In the genomic region with DNA sequence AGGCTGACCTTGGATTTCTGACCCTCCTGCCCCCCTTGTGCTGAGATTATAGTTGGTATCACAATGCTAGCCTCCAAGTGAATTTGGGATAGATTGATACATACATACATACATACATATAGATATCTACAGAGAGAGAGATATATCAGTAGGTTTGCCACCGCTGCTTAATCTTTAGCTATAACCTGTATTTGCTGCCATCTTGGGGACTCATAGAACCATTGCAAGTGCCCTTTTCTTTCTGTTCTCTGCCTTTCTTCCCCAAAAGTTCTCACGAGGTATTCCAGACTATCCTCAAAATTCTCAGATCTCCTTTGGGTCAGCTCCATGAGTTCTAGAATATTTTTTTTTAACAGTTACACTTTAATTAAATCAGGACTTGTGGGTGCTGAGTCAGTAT, we compare ENCODE assay signal across 16 mouse cellular contexts. TPM values are rescaled to one million over a fixed set of nuclear protein-coding genes. Genes with fewer than 3 reads are reported as not detected.
DNase-seq lines count a peak whose midpoint lies in the region; ATAC-seq and TF ChIP-seq lines count a peak whose summit lies in the region.
"Had no signal": no experiment of that assay in that cellular context is flagged by ENCODE, and none has a peak within 500 bp of the region (broad histone marks: within the 10 kb centered on the region; RNA-seq: fewer than 3 reads in every experiment).

No protein-coding gene starts in this region.

- H3K9ac ChIP-seq in hindbrain, postnatal 0 days (replicated peaks; ENCODE audit: low read length) = no peak overlapping the region
- no peak overlapping the region for H3K9ac ChIP-seq in hindbrain, embryonic 11.5 days (ENCODE audit: low read depth, low read length)
- H3K9ac ChIP-seq in midbrain, embryonic 14.5 days (replicated peaks; ENCODE audit: low read length) = no peak overlapping the region
- H3K9ac ChIP-seq in midbrain, embryonic 16.5 days (ENCODE audit: low read depth, low read length) = no peak overlapping the region
- H3K9ac ChIP-seq: kidney, embryonic 15.5 days; lung, embryonic 15.5 days; stomach, embryonic 15.5 days had no signal

- peak; percentile 65 for TF ChIP-seq CTCF in hindbrain, postnatal 0 days (IDR thresholded peaks at IDR 0.05; ENCODE audit: low read depth)
- no peak for TF ChIP-seq CTCF in thymus, adult 2 months (IDR thresholded peaks at IDR 0.05; ENCODE audit: borderline replicate concordance, control insufficient read depth, extremely low read depth, insufficient read depth, low read length, poor library complexity)

- H3K36me3 ChIP-seq in hindbrain, postnatal 0 days (ENCODE audit: insufficient read depth, low read length) = no peaks in the 10 kb centered on the region
- no peaks in the 10 kb centered on the region for H3K36me3 ChIP-seq in hindbrain, embryonic 11.5 days (ENCODE audit: control insufficient read depth, insufficient read depth, low read length)
- no peaks in the 10 kb centered on the region for H3K36me3 ChIP-seq in midbrain, embryonic 14.5 days (ENCODE audit: control insufficient read depth, insufficient read depth, low read length)
- no peaks in the 10 kb centered on the region for H3K36me3 ChIP-seq in midbrain, embryonic 16.5 days (ENCODE audit: control insufficient read depth, insufficient read depth, low read length)
- no peaks in the 10 kb centered on the region; the same call in 1 of the 2 replicates for H3K36me3 ChIP-seq in splenic B cell, adult 2 months (ENCODE audit: control insufficient read depth, insufficient read depth, low read length, poor library complexity, severe bottlenecking)
- no peaks in the 10 kb centered on the region for H3K36me3 ChIP-seq in thymus, adult 2 months (ENCODE audit: control insufficient read depth, insufficient read depth, low read length)
- H3K36me3 ChIP-seq: kidney, embryonic 15.5 days; lung, embryonic 15.5 days; stomach, embryonic 15.5 days had no signal

- no peaks in the 10 kb centered on the region for H3K27me3 ChIP-seq in hindbrain, postnatal 0 days (ENCODE audit: insufficient read depth, low read length)
- H3K27me3 ChIP-seq in hindbrain, embryonic 11.5 days (ENCODE audit: control insufficient read depth, insufficient read depth, low read length) = no peaks in the 10 kb centered on the region
- H3K27me3 ChIP-seq in midbrain, embryonic 14.5 days (ENCODE audit: control insufficient read depth, insufficient read depth, low read length) = no peaks in the 10 kb centered on the region
- H3K27me3 ChIP-seq in midbrain, embryonic 16.5 days (ENCODE audit: control insufficient read depth, insufficient read depth, low read depth, low read length) = no peaks in the 10 kb centered on the region
- no peaks in the 10 kb centered on the region for H3K27me3 ChIP-seq in splenic B cell, adult 2 months (ENCODE audit: control insufficient read depth, insufficient read depth, low read length, poor library complexity, severe bottlenecking)
- no peaks in the 10 kb centered on the region for H3K27me3 ChIP-seq in thymus, adult 2 months (ENCODE audit: control insufficient read depth, insufficient read depth, low read length)
- H3K27me3 ChIP-seq: kidney, embryonic 15.5 days; lung, embryonic 15.5 days; stomach, embryonic 15.5 days had no signal

- DNase-seq in hindbrain, postnatal 0 days (ENCODE audit: low spot score) = peak; percentile 72
- DNase-seq in hindbrain, embryonic 11.5 days (ENCODE audit: low spot score) = no peak
- peak; percentile 69 for DNase-seq in midbrain, embryonic 14.5 days
- DNase-seq in adipocyte (ENCODE audit: low spot score) = peak; percentile 60
- peak; percentile 26 for DNase-seq in splenic B cell, adult 2 months (ENCODE audit: low read depth, low spot score)
- no peak for DNase-seq in thymus, adult 2 months
- DNase-seq in thymus, postnatal 4 days = no peak
- DNase-seq: cerebellum, adult 11-12 months; heart, adult 18-20 months; layer of hippocampus, adult 9-11 months; left cerebral cortex, postnatal 4 days; thymus, postnatal 36 days had no signal

- 49% methylated on average over 2 of the region's 2 CpGs for WGBS in hindbrain, postnatal 0 days
- 58% methylated on average over 2 of the region's 2 CpGs for WGBS in hindbrain, embryonic 11.5 days
- WGBS in midbrain, embryonic 14.5 days = 55% methylated on average over 2 of the region's 2 CpGs
- 37% methylated on average over 2 of the region's 2 CpGs for WGBS in midbrain, embryonic 16.5 days
- WGBS in thymus, adult 2 months = 24% methylated on average over 2 of the region's 2 CpGs

- no peak for ATAC-seq in hindbrain, postnatal 0 days
- no peak for ATAC-seq in hindbrain, embryonic 11.5 days (ENCODE audit: low FRiP score)
- no peak for ATAC-seq in midbrain, embryonic 14.5 days (ENCODE audit: low FRiP score, low TSS enrichment)
- no peak for ATAC-seq in midbrain, embryonic 16.5 days

- 0 out of 2 replicates have a peak, but pooled peaks cover 2% of the 10 kb centered on the region for H3K4me1 ChIP-seq in hindbrain, postnatal 0 days (ENCODE audit: insufficient read depth, low read length)
- H3K4me1 ChIP-seq in hindbrain, embryonic 11.5 days (replicated peaks; ENCODE audit: control insufficient read depth, insufficient read depth, low read length) = no peaks in the 10 kb centered on the region
- no peaks in the 10 kb centered on the region for H3K4me1 ChIP-seq in midbrain, embryonic 14.5 days (ENCODE audit: control insufficient read depth, insufficient read depth, low read length)
- H3K4me1 ChIP-seq in midbrain, embryonic 16.5 days (ENCODE audit: control insufficient read depth, insufficient read depth, low read length) = peaks cover 6% of the 10 kb centered on the region
- peaks cover 4% of the 10 kb centered on the region for H3K4me1 ChIP-seq in thymus, adult 2 months (replicated peaks; ENCODE audit: control insufficient read depth, insufficient read depth, low read length)
- H3K4me1 ChIP-seq: stomach, embryonic 15.5 days had no signal

- no peak overlapping the region for H3K4me3 ChIP-seq in hindbrain, postnatal 0 days (ENCODE audit: low read length)
- H3K4me3 ChIP-seq in hindbrain, embryonic 11.5 days (ENCODE audit: low read depth, low read length) = no peak overlapping the region
- H3K4me3 ChIP-seq in midbrain, embryonic 14.5 days (replicated peaks; ENCODE audit: low read depth, low read length) = no peak overlapping the region
- no peak overlapping the region for H3K4me3 ChIP-seq in midbrain, embryonic 16.5 days (ENCODE audit: low read depth, low read length)
- no peak overlapping the region for H3K4me3 ChIP-seq in thymus, adult 2 months (ENCODE audit: control insufficient read depth, insufficient read depth, low read length)
- H3K4me3 ChIP-seq: kidney, embryonic 15.5 days; lung, embryonic 15.5 days; stomach, embryonic 15.5 days had no signal

- no peaks in the 10 kb centered on the region for H3K9me3 ChIP-seq in hindbrain, postnatal 0 days (ENCODE audit: low read length)
- H3K9me3 ChIP-seq in hindbrain, embryonic 11.5 days (ENCODE audit: control insufficient read depth, low read length) = no peaks in the 10 kb centered on the region
- H3K9me3 ChIP-seq in midbrain, embryonic 14.5 days (ENCODE audit: control insufficient read depth, low read length) = no peaks in the 10 kb centered on the region
- H3K9me3 ChIP-seq in midbrain, embryonic 16.5 days (replicated peaks; ENCODE audit: control insufficient read depth, low read length, poor library complexity, severe bottlenecking) = no peaks in the 10 kb centered on the region
- H3K9me3 ChIP-seq: kidney, embryonic 15.5 days; lung, embryonic 15.5 days; stomach, embryonic 15.5 days had no signal

- H3K4me2 ChIP-seq in hindbrain, postnatal 0 days (ENCODE audit: low read depth, low read length) = no peak overlapping the region
- no peak overlapping the region for H3K4me2 ChIP-seq in hindbrain, embryonic 11.5 days (replicated peaks; ENCODE audit: low read depth, low read length)
- no peak overlapping the region for H3K4me2 ChIP-seq in midbrain, embryonic 14.5 days (ENCODE audit: low read length)
- H3K4me2 ChIP-seq in midbrain, embryonic 16.5 days (ENCODE audit: low read length) = no peak overlapping the region
- H3K4me2 ChIP-seq: kidney, embryonic 15.5 days; lung, embryonic 15.5 days; stomach, embryonic 15.5 days had no signal

- H3K27ac ChIP-seq in hindbrain, postnatal 0 days = no peak overlapping the region
- H3K27ac ChIP-seq in hindbrain, embryonic 11.5 days (ENCODE audit: low read depth, low read length) = no peak overlapping the region
- H3K27ac ChIP-seq in midbrain, embryonic 14.5 days (replicated peaks; ENCODE audit: low read depth, low read length) = no peak overlapping the region
- no peak overlapping the region for H3K27ac ChIP-seq in midbrain, embryonic 16.5 days (ENCODE audit: low read length)
- no peak overlapping the region for H3K27ac ChIP-seq in thymus, adult 2 months (ENCODE audit: control insufficient read depth, insufficient read depth, low read length)
- H3K27ac ChIP-seq: kidney, embryonic 15.5 days; lung, embryonic 15.5 days; stomach, embryonic 15.5 days had no signal

- no peak for TF ChIP-seq POLR2A in thymus, adult 2 months (IDR thresholded peaks at IDR 0.05; ENCODE audit: control insufficient read depth, extremely low read depth, insufficient read depth, low read length, poor library complexity)

RNA-seq across cellular contexts. Expression of gene Cstf3, which starts 4.7 kb away (rescaled TPM):
- total RNA-seq in hindbrain, postnatal 0 days (2014; rRNA removed) = 10.0 and 24.8 TPM in 2 replicates
- 61.2 and 64.8 TPM in 2 replicates for polyA plus RNA-seq in hindbrain, postnatal 0 days (2015; fragmentation: Nextera tagmentation; extraction: Ambion mirVana)
- polyA plus RNA-seq in hindbrain, embryonic 11.5 days (2014; fragmentation: Nextera tagmentation; extraction: Ambion mirVana) = 91.6 and 103 TPM in 2 replicates
- polyA plus RNA-seq in midbrain, embryonic 14.5 days (2014; fragmentation: Nextera tagmentation; extraction: Ambion mirVana) = 97.0 and 102 TPM in 2 replicates
- polyA plus RNA-seq in midbrain, embryonic 16.5 days (2015; fragmentation: Nextera tagmentation; extraction: Ambion mirVana) = 91.3 and 105 TPM in 2 replicates
- polyA plus RNA-seq in thymus, adult 2 months (2012; rRNA removed) = 15.5 and 17.4 TPM in 2 replicates

Comparison
In these comparisons a context has a peak if more than half of its experiments do, and no peak if none do; other contexts are left out.
1. DNase-seq: peak in hindbrain, postnatal 0 days (single experiment), midbrain, embryonic 14.5 days (single experiment), adipocyte (single experiment) and splenic B cell, adult 2 months (single experiment); none in hindbrain, embryonic 11.5 days (single experiment), thymus, adult 2 months (single experiment) and thymus, postnatal 4 days (single experiment).